1 mouse cellular context compared by ENCODE assay signal in genomic region chr12:72768230-72768629, GRCm38 (mm10).
TF ChIP-seq lines count a peak whose summit lies in the region.

No protein-coding gene starts in this region.

TF ChIP-seq in MEL, 35 proteins besides CTCF, POLR2A, EP300 and RAD21 (continued from another document):
- TF ChIP-seq SIN3A (IDR thresholded peaks at IDR 0.05; ENCODE audit: low read length) (no peak; the same call in 1 of the 2 replicates), POLR2AphosphoS5 (IDR thresholded peaks at IDR 0.05; ENCODE audit: borderline replicate concordance, low read depth, low read length) (no peak), MAFK (IDR thresholded peaks at IDR 0.05; ENCODE audit: borderline replicate concordance, low read depth, low read length) (0 out of 2 replicates have a peak, but pooled peaks have one; percentile 8), E2F4 (IDR thresholded peaks at IDR 0.05; ENCODE audit: borderline replicate concordance, low read depth, low read length) (no peak), USF1 (IDR thresholded peaks at IDR 0.05; ENCODE audit: low read depth, low read length) (no peak), POLR2AphosphoS2 (IDR thresholded peaks at IDR 0.05; ENCODE audit: low read length) (no peak), MEF2A (IDR thresholded peaks at IDR 0.05; ENCODE audit: extremely low read depth, insufficient replicate concordance, low read depth, low read length, poor library complexity, severe bottlenecking) (no peak), ZKSCAN1 (IDR thresholded peaks at IDR 0.05; ENCODE audit: low read depth, low read length) (no peak), USF2 (IDR thresholded peaks at IDR 0.05; ENCODE audit: borderline replicate concordance in 1 of 2, insufficient read depth in 1 of 2, low read depth in 1 of 2, low read length in 2 of 2) (no peak), JUND (IDR thresholded peaks at IDR 0.05; ENCODE audit: low read depth, low read length) (no peak), MAX (IDR thresholded peaks at IDR 0.05; ENCODE audit: low read length) (0 out of 2 replicates have a peak, but pooled peaks have one; percentile 13), TAL1 (IDR thresholded peaks at IDR 0.05; ENCODE audit: low read length) (no peak), HCFC1 (IDR thresholded peaks at IDR 0.05; ENCODE audit: low read depth, low read length) (peak; percentile 54; the same call in 1 of the 2 replicates), NRF1 (IDR thresholded peaks at IDR 0.05; ENCODE audit: insufficient read depth, low read depth, low read length, poor library complexity, severe bottlenecking) (no peak), KAT2A (conservative IDR thresholded peaks at IDR 0.05; ENCODE audit: low read depth, low read length) (no peak), GATA1 (IDR thresholded peaks at IDR 0.05; ENCODE audit: low read depth, low read length) (no peak), ELF1 (IDR thresholded peaks at IDR 0.05; ENCODE audit: low read depth, low read length) (no peak)
TF ChIP-seq in MEL: peak in this region for 8.
